Mouse (Mus musculus): ENCODE measurements at regions not wholly inside any gene's neighbourhood (a gene's known extent, or its start where the extent isn't known, plus 50 kb on each side); places are given as distances from the start of the nearest gene placed in this dataset.
A peak's percentile ranks its signal among the peaks of the same experiment; 100 is the strongest.

DNA sequence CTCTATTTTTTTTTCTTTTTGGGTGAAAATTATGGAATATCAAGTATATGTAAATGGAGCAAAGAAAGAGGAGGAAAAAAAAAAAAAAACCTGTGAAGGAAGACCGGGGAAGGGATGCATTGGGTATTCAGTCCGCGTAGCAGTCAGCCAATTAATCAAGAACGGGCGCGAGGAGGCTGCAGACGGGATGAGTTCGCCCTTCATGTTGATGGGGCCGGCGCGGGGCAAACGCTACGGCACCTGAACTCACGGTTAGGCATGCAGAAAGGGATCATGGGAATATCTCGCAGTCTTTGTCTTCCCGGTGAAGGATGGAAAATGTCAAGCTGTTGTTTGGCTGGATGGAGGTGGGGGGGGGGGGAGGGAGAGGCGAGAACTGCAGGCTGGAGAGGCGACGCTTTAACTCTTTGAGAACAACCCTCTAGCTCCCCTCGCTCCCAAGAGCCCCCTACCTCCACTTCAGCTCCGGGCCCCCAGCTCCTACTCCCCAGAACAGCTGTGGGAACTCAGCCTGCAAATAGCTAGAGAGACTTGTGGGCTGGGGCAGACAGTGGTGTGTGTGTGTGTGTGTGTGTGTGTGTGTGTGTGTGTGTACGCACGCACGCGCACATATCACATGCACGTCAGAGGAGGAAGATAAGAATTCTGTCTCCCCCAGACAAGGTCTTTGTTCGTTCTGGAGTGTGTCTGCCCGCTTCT is 210.7 kb downstream of the Gm26897 start:
- Histone ChIP-seq H3K27me3 (ENCODE audit: control insufficient read depth, insufficient read depth, low read depth, low read length) (no peaks in the 10 kb centered on the region; the same call in 1 of the 2 replicates), H3K4me3 (ENCODE audit: low read length) (no peak overlapping the region), H3K27ac (ENCODE audit: low read length) (no peak overlapping the region), H3K9ac (ENCODE audit: low read length) (no peak overlapping the region), H3K4me1 (replicated peaks; ENCODE audit: control insufficient read depth, insufficient read depth, low read length) (no peaks in the 10 kb centered on the region), H3K4me2 (ENCODE audit: low read depth, low read length) (peak overlapping the region; percentile 20), H3K9me3 (ENCODE audit: control insufficient read depth, low read length) (no peaks in the 10 kb centered on the region), H3K36me3 (ENCODE audit: control insufficient read depth, insufficient read depth, low read length) (no peaks in the 10 kb centered on the region)
- peak; percentile 43; the same call in 1 of the 2 replicates for ATAC-seq (ENCODE audit: low read depth)
- WGBS, result 11% methylated on average over 23 of the region's 28 CpGs

DNA sequence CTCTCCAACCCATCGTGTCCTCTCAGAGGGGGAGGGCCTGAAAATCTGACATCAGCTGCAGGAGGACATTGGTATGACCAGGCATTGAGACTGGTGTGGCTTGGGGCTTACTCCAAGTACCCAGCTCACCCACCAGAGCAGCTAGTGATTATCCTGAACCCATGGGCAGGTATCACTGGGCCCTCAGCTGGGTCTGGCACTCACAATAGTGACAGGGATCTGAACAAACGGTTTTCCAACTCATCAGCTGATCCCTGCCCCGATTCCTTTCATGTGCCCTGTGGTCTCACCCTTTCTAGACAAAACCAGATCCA is 211.2 kb downstream of the Gm26897 start:
- H3K4me2 ChIP-seq (ENCODE audit: low read depth, low read length), result no peak overlapping the region
- no peaks in the 10 kb centered on the region for H3K9me3 ChIP-seq (ENCODE audit: control insufficient read depth, low read length)
- no peaks in the 10 kb centered on the region; the same call in 1 of the 2 replicates for H3K27me3 ChIP-seq (ENCODE audit: control insufficient read depth, insufficient read depth, low read depth, low read length)
- H3K4me3 ChIP-seq (ENCODE audit: low read length), result no peak overlapping the region
- H3K4me1 ChIP-seq (replicated peaks; ENCODE audit: control insufficient read depth, insufficient read depth, low read length), result no peaks in the 10 kb centered on the region
- 34% methylated on average over 3 of the region's 3 CpGs for WGBS
- H3K27ac ChIP-seq (ENCODE audit: low read length), result no peak overlapping the region
- ATAC-seq (ENCODE audit: low read depth), result no peak
- H3K36me3 ChIP-seq (ENCODE audit: control insufficient read depth, insufficient read depth, low read length), result no peaks in the 10 kb centered on the region
- H3K9ac ChIP-seq (ENCODE audit: low read length), result no peak overlapping the region

DNA sequence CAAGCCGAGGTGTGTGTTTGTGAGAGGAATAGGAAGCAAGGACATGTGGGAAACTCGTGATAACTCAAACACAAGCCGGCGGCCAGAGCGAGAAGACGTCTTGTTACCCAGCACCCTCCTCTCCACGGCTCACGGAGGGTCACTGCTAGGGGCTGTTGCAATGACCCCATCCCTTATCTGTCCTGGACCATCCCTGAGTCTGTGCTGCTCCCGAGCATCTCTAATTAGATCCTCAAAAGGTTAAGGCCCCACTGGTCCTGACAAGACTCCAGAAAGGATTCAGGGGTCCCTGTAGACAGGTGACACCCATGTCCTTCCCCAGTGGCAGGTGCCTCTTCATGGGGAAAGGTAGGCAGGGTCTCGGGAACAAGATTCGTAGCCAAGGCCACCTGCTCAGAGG is 212.6 kb downstream of the Gm26897 start:
- ATAC-seq (ENCODE audit: low read depth), result no peak
- H3K4me3 ChIP-seq (ENCODE audit: low read length), result no peak overlapping the region
- H3K9ac ChIP-seq (ENCODE audit: low read length), result no peak overlapping the region
- no peaks in the 10 kb centered on the region; the same call in 1 of the 2 replicates for H3K27me3 ChIP-seq (ENCODE audit: control insufficient read depth, insufficient read depth, low read depth, low read length)
- H3K4me1 ChIP-seq (replicated peaks; ENCODE audit: control insufficient read depth, insufficient read depth, low read length), result no peaks in the 10 kb centered on the region
- no peaks in the 10 kb centered on the region for H3K9me3 ChIP-seq (ENCODE audit: control insufficient read depth, low read length)
- no peak overlapping the region for H3K4me2 ChIP-seq (ENCODE audit: low read depth, low read length)
- no peaks in the 10 kb centered on the region for H3K36me3 ChIP-seq (ENCODE audit: control insufficient read depth, insufficient read depth, low read length)
- H3K27ac ChIP-seq (ENCODE audit: low read length), result no peak overlapping the region
- WGBS, result 78% methylated on average over 11 of the region's 11 CpGs

DNA sequence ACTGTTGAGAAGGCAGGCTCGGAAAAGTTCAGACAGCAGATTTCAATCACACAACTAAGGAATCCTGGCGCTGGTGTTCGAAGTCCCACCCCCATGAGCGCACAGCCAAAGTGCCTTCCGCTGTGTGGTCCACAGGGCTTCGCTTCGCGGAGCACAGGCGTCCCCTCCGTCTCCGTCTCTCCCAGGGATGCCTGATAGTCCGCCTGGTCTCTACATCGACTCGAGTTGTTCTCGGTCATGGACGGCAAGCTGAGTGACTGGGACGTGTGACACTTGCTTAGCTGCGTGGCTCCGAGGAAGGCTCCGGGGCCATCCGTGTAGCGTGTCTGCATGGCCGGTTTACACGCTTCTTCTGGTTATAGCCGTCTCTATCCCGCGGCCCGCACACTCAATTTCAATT is 224.0 kb downstream of the Gm26897 start:
- H3K4me1 ChIP-seq (replicated peaks; ENCODE audit: control insufficient read depth, insufficient read depth, low read length), result peaks cover 6% of the 10 kb centered on the region; the same call in 1 of the 2 replicates
- H3K9ac ChIP-seq (ENCODE audit: low read length), result no peak overlapping the region
- no peak overlapping the region for H3K4me3 ChIP-seq (ENCODE audit: low read length)
- no peaks in the 10 kb centered on the region for H3K36me3 ChIP-seq (ENCODE audit: control insufficient read depth, insufficient read depth, low read length)
- H3K9me3 ChIP-seq (ENCODE audit: control insufficient read depth, low read length), result no peaks in the 10 kb centered on the region
- peak overlapping the region; percentile 38 for H3K4me2 ChIP-seq (ENCODE audit: low read depth, low read length)
- 42% methylated on average over 28 of the region's 28 CpGs for WGBS
- no peaks in the 10 kb centered on the region for H3K27me3 ChIP-seq (ENCODE audit: control insufficient read depth, insufficient read depth, low read depth, low read length)
- ATAC-seq (ENCODE audit: low read depth), result peak; percentile 66; the same call in 1 of the 2 replicates
- H3K27ac ChIP-seq (ENCODE audit: low read length), result no peak overlapping the region

DNA sequence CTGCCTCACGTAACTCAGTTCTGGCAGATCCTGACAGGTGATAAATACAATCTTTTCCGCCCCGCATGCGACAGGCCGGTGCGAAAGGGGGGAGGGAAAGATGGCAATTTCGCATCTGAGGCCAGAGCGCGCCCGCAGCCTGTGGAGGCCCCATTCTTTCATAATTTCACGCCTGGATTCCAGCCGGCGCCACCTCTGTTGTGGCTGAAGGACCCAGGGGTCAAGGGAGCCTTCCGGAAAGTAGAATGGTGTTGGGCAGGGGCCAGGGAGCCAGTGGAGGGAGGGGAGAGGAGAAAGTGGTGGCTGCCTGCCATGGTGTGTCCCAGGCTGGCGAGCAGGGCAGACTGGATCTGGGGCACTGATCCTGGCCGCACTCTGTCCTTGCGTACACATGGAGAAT is 224.5 kb downstream of the Gm26897 start:
- Histone ChIP-seq H3K4me1 (replicated peaks; ENCODE audit: control insufficient read depth, insufficient read depth, low read length) (peaks cover 6% of the 10 kb centered on the region; the same call in 1 of the 2 replicates), H3K9me3 (ENCODE audit: control insufficient read depth, low read length) (no peaks in the 10 kb centered on the region), H3K4me2 (ENCODE audit: low read depth, low read length) (peak overlapping the region; percentile 38), H3K4me3 (ENCODE audit: low read length) (no peak overlapping the region), H3K36me3 (ENCODE audit: control insufficient read depth, insufficient read depth, low read length) (no peaks in the 10 kb centered on the region), H3K27me3 (ENCODE audit: control insufficient read depth, insufficient read depth, low read depth, low read length) (no peaks in the 10 kb centered on the region), H3K9ac (ENCODE audit: low read length) (no peak overlapping the region), H3K27ac (ENCODE audit: low read length) (no peak overlapping the region)
- 37% methylated on average over 17 of the region's 17 CpGs for WGBS
- ATAC-seq (ENCODE audit: low read depth), result peak; percentile 59; the same call in 1 of the 2 replicates

DNA sequence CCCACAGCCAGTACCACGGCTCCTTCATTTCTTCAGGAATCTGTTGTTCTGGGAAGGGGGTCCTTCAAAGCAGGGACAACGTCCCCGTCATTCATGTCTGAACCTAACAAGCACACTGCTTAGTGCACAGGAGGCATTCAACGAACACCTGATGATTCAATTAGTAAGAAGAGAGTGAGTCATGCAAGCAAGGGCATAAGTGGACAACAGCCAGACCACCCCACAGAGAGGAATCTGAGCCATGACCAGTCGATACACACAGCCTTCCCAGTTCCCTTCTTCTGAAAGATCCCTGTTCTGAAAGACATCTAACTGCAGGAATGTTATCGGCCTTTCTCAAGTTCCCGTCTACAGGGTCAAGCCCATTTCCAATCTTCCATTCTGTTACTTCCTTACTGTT is 231.6 kb downstream of the Gm26897 start:
- Histone ChIP-seq H3K27ac (ENCODE audit: low read length) (no peak overlapping the region), H3K4me2 (ENCODE audit: low read depth, low read length) (no peak overlapping the region), H3K4me3 (ENCODE audit: low read length) (no peak overlapping the region), H3K9ac (ENCODE audit: low read length) (no peak overlapping the region), H3K27me3 (ENCODE audit: control insufficient read depth, insufficient read depth, low read depth, low read length) (no peaks in the 10 kb centered on the region), H3K4me1 (replicated peaks; ENCODE audit: control insufficient read depth, insufficient read depth, low read length) (no peaks in the 10 kb centered on the region), H3K36me3 (ENCODE audit: control insufficient read depth, insufficient read depth, low read length) (no peaks in the 10 kb centered on the region), H3K9me3 (ENCODE audit: control insufficient read depth, low read length) (no peaks in the 10 kb centered on the region; the same call in 1 of the 2 replicates)
- no peak for ATAC-seq (ENCODE audit: low read depth)
- 87% methylated on average over 7 of the region's 7 CpGs for WGBS

DNA sequence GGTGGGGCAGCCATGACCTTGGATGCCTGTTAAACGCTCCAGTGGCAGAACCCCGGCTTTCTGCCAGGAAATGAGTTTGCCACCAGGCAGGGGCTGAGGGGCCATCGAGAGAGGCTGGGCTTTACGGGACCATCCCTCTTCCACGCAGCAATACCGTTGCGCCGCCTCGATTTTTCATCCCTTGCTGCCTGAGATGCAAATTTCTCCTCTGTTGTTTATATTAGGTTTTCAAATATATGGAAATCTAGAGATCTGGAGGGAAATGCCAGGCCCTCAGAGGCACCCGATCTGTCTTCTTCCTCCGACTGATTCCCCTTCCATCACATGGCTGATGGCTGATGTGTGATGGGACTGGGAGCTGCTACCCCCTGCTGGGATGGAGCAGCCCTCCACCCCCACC is 234.4 kb downstream of the Gm26897 start:
- no peak for ATAC-seq (ENCODE audit: low read depth)
- Histone ChIP-seq H3K4me3 (ENCODE audit: low read length) (no peak overlapping the region), H3K27ac (ENCODE audit: low read length) (no peak overlapping the region), H3K4me1 (replicated peaks; ENCODE audit: control insufficient read depth, insufficient read depth, low read length) (no peaks in the 10 kb centered on the region), H3K36me3 (ENCODE audit: control insufficient read depth, insufficient read depth, low read length) (no peaks in the 10 kb centered on the region), H3K27me3 (ENCODE audit: control insufficient read depth, insufficient read depth, low read depth, low read length) (no peaks in the 10 kb centered on the region), H3K9ac (ENCODE audit: low read length) (no peak overlapping the region), H3K4me2 (ENCODE audit: low read depth, low read length) (no peak overlapping the region), H3K9me3 (ENCODE audit: control insufficient read depth, low read length) (no peaks in the 10 kb centered on the region; the same call in 1 of the 2 replicates)
- WGBS, result 62% methylated on average over 11 of the region's 11 CpGs

DNA sequence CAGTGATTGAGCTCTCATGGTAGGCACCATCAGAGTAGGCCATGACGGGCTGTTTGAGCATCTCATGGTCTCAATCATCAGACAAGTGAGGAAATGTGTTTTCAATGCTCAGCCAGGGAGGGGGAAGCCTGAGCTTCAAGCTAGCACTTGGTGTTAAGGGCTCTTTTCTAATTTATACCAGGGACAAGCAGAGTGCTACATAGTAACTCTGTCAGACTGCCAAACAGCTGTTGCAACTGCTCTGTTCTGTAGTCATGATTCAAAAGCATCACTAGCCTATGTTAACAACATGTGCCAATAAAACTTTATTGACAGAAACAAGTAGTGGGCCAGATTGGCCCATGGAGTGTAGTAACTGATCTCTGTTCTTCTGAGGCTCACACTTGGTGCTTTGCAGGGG is 235.0 kb downstream of the Gm26897 start:
- WGBS, result 72% methylated on average over 1 of the region's 1 CpGs
- H3K36me3 ChIP-seq (ENCODE audit: control insufficient read depth, insufficient read depth, low read length), result no peaks in the 10 kb centered on the region
- H3K4me3 ChIP-seq (ENCODE audit: low read length), result no peak overlapping the region
- H3K4me1 ChIP-seq (replicated peaks; ENCODE audit: control insufficient read depth, insufficient read depth, low read length), result no peaks in the 10 kb centered on the region
- no peak overlapping the region for H3K27ac ChIP-seq (ENCODE audit: low read length)
- H3K9ac ChIP-seq (ENCODE audit: low read length), result no peak overlapping the region
- H3K4me2 ChIP-seq (ENCODE audit: low read depth, low read length), result no peak overlapping the region
- H3K27me3 ChIP-seq (ENCODE audit: control insufficient read depth, insufficient read depth, low read depth, low read length), result no peaks in the 10 kb centered on the region
- no peaks in the 10 kb centered on the region; the same call in 1 of the 2 replicates for H3K9me3 ChIP-seq (ENCODE audit: control insufficient read depth, low read length)
- ATAC-seq (ENCODE audit: low read depth), result no peak

DNA sequence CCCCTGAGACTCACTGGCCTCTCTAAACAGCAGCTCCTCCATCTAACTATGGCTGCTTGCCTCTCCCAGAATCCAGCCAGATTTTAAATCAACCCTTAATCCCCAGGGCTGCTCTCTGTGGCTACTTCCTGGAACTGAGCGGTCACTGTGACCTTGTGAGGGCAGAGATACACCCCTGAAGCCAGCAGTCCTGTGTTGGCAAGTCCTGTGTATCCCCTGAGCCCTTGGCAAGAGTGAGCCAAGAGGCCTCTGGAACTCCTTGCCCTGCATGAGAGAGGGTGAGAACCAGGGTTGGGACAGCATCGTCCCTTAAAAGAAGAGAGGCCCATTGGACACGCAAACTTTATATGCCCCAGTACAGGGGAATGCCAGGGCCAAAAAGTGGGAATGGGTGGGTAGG is 237.5 kb downstream of the Gm26897 start:
- Histone ChIP-seq H3K4me1 (replicated peaks; ENCODE audit: control insufficient read depth, insufficient read depth, low read length) (no peaks in the 10 kb centered on the region), H3K27ac (ENCODE audit: low read length) (no peak overlapping the region), H3K4me2 (ENCODE audit: low read depth, low read length) (no peak overlapping the region), H3K4me3 (ENCODE audit: low read length) (no peak overlapping the region), H3K36me3 (ENCODE audit: control insufficient read depth, insufficient read depth, low read length) (no peaks in the 10 kb centered on the region), H3K9me3 (ENCODE audit: control insufficient read depth, low read length) (peaks cover 4% of the 10 kb centered on the region), H3K27me3 (ENCODE audit: control insufficient read depth, insufficient read depth, low read depth, low read length) (no peaks in the 10 kb centered on the region), H3K9ac (ENCODE audit: low read length) (no peak overlapping the region)
- WGBS, result 60% methylated on average over 3 of the region's 3 CpGs
- ATAC-seq (ENCODE audit: low read depth), result no peak

Data from lung, embryonic 16.5 days (tissue).